Mouse (Mus musculus) adipocyte (in vitro differentiated cells): ENCODE results near the gene Snai3.

Source experiments
- DNase-seq: peaks from one replicate; pipeline ENCODE4 v3.0.0-alpha.2; 2016; ENCODE audit warnings: low spot score

Gene Snai3

GRCm38 (mm10) chr8:122430058-122430636 lies 30.4 kb downstream of the Snai3 start:
- no peak for DNase-seq

GRCm38 (mm10) chr8:122428163-122428562 lies 32.4 kb downstream of the Snai3 start:
- DNase-seq: no peak

- DNase-seq: no peak
Observed at GRCm38 (mm10) chr8:122427607-122428006, 32.9 kb downstream of the Snai3 start.

GRCm38 (mm10) chr8:122426145-122426544 lies 34.4 kb downstream of the Snai3 start:
- DNase-seq: no peak

- no peak for DNase-seq
Observed at GRCm38 (mm10) chr8:122423659-122424058, 36.9 kb downstream of the Snai3 start.

GRCm38 (mm10) chr8:122423217-122423616 lies 37.3 kb downstream of the Snai3 start:
- DNase-seq: no peak

- DNase-seq: no peak
Observed at GRCm38 (mm10) chr8:122421376-122422070, 39.0 kb downstream of the Snai3 start, which contains the start of gene Il17c. TSS of gene Il17c (plus strand) at chr8:122422020.

GRCm38 (mm10) chr8:122419881-122420555 lies 40.5 kb downstream of the Snai3 start:
- DNase-seq: peak; percentile 9

- DNase-seq: no peak
Observed at GRCm38 (mm10) chr8:122415554-122415953, 45.0 kb downstream of the Snai3 start.

GRCm38 (mm10) chr8:122414311-122414710 lies 46.2 kb downstream of the Snai3 start:
- no peak for DNase-seq

GRCm38 (mm10) chr8:122407678-122408077 lies 52.9 kb downstream of the Snai3 start:
- DNase-seq: no peak

- DNase-seq: no peak
Observed at GRCm38 (mm10) chr8:122405146-122405805, 55.3 kb downstream of the Snai3 start.
